Mouse (Mus musculus) forebrain, embryonic 15.5 days (tissue): ENCODE results near the gene Rpia. TPM values are rescaled to one million over a fixed set of nuclear protein-coding genes. Genes with fewer than 3 reads are reported as not detected.

Experiments used
- polyA plus RNA-seq: library from polyadenylated mRNA; unstranded; fragments of >200 nt; fragmentation: Nextera tagmentation; extraction: Ambion mirVana; gene quantifications from 2 replicates; pipeline ENCODE4 v1.2.1, GENCODE M21; 2015

Gene Rpia
- polyA plus RNA-seq, 1 experiment from 2014 or later, result 3.4 TPM

Other genes starting within 250 kb of the Rpia start
- gene Eif2ak3, start 52.3 kb upstream of the Rpia start, polyA plus RNA-seq, result 15.9 and 16.2 TPM in 2 replicates
- not detected in 2 replicates for gene Tex37, start 126.7 kb upstream of the Rpia start, polyA plus RNA-seq
- gene Foxi3, start 164.3 kb upstream of the Rpia start, polyA plus RNA-seq, result not detected in 2 replicates